Mouse (Mus musculus): ENCODE measurements around the gene Hadh. TPM values are rescaled to one million over a fixed set of nuclear protein-coding genes. Genes with fewer than 3 reads are reported as not detected.

The Hadh gene
- total RNA-seq, 2 experiments from 2014 or later, result 138 to 218 TPM

GRCm38 (mm10) chr3:131263766-131264486 is 8.0 kb downstream of the Hadh start:
- intact Hi-C loops (cut with DNase I), result no loop called here
- H3K4me3 ChIP-seq, result no peak overlapping the region
- TF ChIP-seq CTCF (IDR thresholded peaks at IDR 0.05), result no peak
- DNase-seq, result no peak
- H3K27ac ChIP-seq, result peak overlapping the region; percentile 21; the same call in 1 of the 2 replicates

DNA sequence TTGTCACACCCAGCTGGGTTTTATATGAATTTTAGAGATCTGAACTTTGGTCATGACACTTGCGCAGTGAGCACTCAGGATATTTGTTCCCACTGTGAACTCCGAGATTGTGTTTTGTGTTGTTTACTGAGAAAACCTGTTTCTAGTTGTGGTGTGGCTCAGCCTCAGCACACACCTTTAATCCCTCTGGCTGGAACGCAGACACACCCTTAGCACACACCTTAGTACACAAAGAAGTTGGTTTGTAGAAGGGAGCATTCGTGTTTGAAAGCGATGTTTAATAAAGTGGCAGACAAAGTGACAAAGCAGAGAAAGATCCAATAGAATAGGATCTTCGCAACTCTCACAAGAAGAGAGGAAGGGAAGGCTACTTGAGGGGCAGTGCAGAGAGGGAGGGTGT is 11.5 kb downstream of the Hadh start:
- TF ChIP-seq CTCF (IDR thresholded peaks at IDR 0.05), result no peak
- Histone ChIP-seq H3K4me3 (no peak overlapping the region), H3K27ac (no peak overlapping the region)
- intact Hi-C loops (cut with DNase I), result no loop called here
- no peak for DNase-seq

DNA sequence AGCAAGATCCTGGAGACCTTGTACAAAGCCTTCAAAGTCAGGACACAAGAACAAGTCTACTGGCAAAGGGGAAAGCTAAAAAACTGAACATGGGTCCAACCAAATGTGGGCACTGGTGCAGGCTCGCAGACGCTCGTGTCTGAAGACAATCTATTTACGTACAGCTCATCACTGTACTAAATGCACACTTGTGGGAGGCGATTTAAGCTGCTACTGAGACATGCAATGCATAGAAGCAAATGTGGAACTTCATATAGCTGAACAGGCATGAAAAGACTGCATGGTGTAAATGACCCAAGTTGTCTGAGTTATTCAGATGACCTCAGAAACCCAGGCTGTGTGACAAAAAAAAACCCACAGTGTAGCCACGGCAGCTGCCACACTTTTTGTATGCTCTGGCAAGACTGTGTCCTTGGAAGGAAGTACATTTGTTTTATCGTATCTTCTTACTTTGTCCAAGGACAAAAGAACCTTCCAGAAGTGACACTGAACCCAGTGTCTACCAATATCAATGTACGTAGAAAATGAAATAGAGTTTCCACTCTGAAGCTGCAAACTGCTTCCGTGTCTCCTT is 12.4 kb downstream of the Hadh start:
- intact Hi-C loops (cut with DNase I), result no loop called here
- no peak overlapping the region; the same call in 1 of the 2 replicates for H3K27ac ChIP-seq
- TF ChIP-seq CTCF (IDR thresholded peaks at IDR 0.05), result no peak
- H3K4me3 ChIP-seq, result no peak overlapping the region
- DNase-seq, result no peak

DNA sequence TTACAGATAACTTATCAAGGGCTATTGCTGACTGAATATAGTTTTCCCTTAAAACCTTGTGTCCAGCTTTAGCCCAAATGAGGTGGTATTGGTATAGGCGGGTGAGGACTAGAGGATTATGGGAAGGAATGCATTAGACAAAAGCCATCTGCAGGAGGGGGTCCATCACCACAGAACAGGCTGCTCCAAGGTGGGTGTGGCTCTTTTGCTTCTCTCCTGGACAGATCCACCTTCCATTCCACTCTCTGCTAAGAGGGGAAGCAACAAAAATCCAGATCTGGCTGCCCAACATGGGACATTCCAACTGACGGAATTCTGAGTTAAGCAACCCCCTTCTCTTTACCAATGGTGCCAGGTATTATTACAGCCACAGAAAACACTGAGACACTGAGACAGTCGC is 13.0 kb downstream of the Hadh start:
- H3K4me3 ChIP-seq, result no peak overlapping the region
- H3K27ac ChIP-seq, result no peak overlapping the region
- DNase-seq, result no peak
- intact Hi-C loops (cut with DNase I), result no loop called here
- TF ChIP-seq CTCF (IDR thresholded peaks at IDR 0.05), result no peak

GRCm38 (mm10) chr3:131255399-131255981 is 16.4 kb downstream of the Hadh start:
- intact Hi-C loops (cut with DNase I), result no loop called here
- H3K27ac ChIP-seq, result no peak overlapping the region
- TF ChIP-seq CTCF (IDR thresholded peaks at IDR 0.05), result no peak
- H3K4me3 ChIP-seq, result no peak overlapping the region
- DNase-seq, result no peak

GRCm38 (mm10) chr3:131254991-131255390 is 16.9 kb downstream of the Hadh start:
- no peak overlapping the region for H3K27ac ChIP-seq
- intact Hi-C loops (cut with DNase I), result no loop called here
- H3K4me3 ChIP-seq, result no peak overlapping the region
- no peak for DNase-seq
- TF ChIP-seq CTCF (IDR thresholded peaks at IDR 0.05), result no peak

DNA sequence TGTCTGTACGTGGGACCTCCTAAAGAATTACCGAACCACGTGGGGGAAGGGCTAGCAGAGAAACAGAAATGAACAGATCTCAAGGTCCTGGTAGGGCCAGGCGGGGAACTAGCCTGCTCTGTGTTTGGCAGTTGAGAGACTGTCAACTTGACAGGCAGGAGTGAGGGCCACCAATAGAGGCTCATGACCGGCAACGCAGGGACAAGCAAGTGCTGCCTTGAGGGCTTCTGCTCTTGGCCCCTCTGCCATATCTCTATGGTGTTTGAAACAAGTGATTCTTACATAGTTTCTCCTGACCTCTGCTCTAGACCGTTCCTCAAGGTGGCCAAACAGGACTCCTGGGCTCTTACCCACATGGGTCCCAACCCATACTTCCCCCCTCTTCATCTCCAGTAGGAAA is 20.3 kb downstream of the Hadh start:
- Histone ChIP-seq H3K27ac (no peak overlapping the region), H3K4me3 (no peak overlapping the region)
- intact Hi-C loops (cut with DNase I), result no loop called here
- DNase-seq, result no peak
- no peak for TF ChIP-seq CTCF (IDR thresholded peaks at IDR 0.05)

DNA sequence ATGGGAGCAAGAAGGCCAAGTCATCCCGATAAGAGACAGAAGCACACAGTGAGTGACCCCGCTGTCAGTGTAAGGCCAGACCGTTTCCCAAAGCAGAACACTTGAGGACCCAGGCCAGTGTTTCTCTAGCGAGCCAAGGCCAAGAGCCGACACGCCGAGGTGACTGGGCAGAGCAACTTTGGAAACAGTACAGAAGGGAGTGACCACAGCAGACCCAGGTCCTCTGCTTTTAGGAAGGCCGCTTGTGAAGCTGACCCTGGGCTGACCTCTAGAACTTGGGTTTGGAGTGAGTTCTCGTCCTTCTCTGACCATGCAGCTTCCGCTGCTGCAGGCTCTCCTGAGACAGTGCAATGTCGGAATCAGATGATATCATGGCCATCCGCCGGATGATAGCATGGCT is 20.9 kb downstream of the Hadh start:
- H3K27ac ChIP-seq, result peak overlapping the region; percentile 46; the same call in 1 of the 2 replicates
- DNase-seq, result no peak
- H3K4me3 ChIP-seq, result no peak overlapping the region
- TF ChIP-seq CTCF (IDR thresholded peaks at IDR 0.05), result no peak
- intact Hi-C loops (cut with DNase I), result no loop called here

GRCm38 (mm10) chr3:131250283-131250682 is 21.6 kb downstream of the Hadh start:
- no peak for DNase-seq
- no peak for TF ChIP-seq CTCF (IDR thresholded peaks at IDR 0.05)
- intact Hi-C loops (cut with DNase I), result no loop called here
- no peak overlapping the region for H3K4me3 ChIP-seq
- no peak overlapping the region; the same call in 1 of the 2 replicates for H3K27ac ChIP-seq

DNA sequence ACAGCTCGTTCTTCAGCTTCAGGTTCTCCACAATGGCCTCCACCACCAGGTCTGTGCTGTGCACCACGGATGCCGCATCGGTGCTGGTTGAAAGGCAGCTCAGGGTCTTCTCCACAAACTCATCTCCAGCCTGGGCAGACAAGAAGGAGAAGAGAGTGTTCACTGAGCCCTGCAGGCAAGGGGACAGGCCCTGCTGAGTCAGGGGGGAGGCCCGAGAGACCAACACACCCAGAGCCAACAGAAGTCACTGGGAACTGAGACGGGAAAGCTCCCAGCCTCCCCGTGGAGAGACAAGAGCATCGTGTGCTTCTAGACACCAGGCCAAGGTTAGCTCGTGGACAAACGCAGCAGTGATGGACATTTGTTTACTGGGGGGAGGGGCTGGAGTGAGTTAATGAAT is 23.5 kb downstream of the Hadh start:
- no peak for TF ChIP-seq CTCF (IDR thresholded peaks at IDR 0.05)
- no peak overlapping the region for H3K27ac ChIP-seq
- no peak for DNase-seq
- H3K4me3 ChIP-seq, result no peak overlapping the region
- intact Hi-C loops (cut with DNase I), result no loop called here

- intact Hi-C loops (cut with DNase I), result no loop called here
- no peak for TF ChIP-seq CTCF (IDR thresholded peaks at IDR 0.05)
- H3K4me3 ChIP-seq, result no peak overlapping the region
- DNase-seq, result no peak
- H3K27ac ChIP-seq, result no peak overlapping the region
Measured at GRCm38 (mm10) chr3:131247851-131248250, 24.1 kb downstream of the Hadh start.

DNA sequence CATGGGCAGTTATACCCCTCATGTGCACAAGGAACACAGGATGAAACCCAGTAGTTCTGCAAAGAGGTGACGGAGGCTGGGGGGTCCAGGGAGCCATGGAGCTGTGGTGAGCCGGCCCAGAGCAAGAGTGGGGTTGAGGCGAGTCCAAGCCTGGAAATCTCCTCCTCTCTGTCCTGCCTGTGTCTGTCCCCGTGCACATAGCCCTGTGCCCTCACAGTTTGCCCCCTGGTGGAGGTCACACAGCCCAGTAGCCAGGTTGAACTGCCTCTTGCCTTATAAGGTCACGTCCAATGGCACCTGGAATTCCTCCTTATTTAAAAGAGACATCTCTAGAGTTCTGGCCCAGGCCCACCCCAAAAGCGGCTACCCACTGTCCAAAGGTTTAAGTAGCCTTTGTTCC is 24.5 kb downstream of the Hadh start:
- no peak for TF ChIP-seq CTCF (IDR thresholded peaks at IDR 0.05)
- DNase-seq, result no peak
- intact Hi-C loops (cut with DNase I), result no loop called here
- no peak overlapping the region for H3K4me3 ChIP-seq
- H3K27ac ChIP-seq, result no peak overlapping the region

- no peak overlapping the region for H3K4me3 ChIP-seq
- DNase-seq, result no peak
- peak overlapping the region; percentile 72 for H3K27ac ChIP-seq
- intact Hi-C loops (cut with DNase I), result no loop called here
- no peak for TF ChIP-seq CTCF (IDR thresholded peaks at IDR 0.05)
Measured at GRCm38 (mm10) chr3:131246579-131247046, 25.3 kb downstream of the Hadh start.
